Mouse (Mus musculus) hindbrain, postnatal 0 days (tissue): Measurements from ENCODE around the gene Chid1. TPM values are rescaled to one million over a fixed set of nuclear protein-coding genes. Genes with fewer than 3 reads are reported as not detected.

Experiments
- ATAC-seq: fragments of 200-750 bp; cut with Nextera tagmentation; 2 replicates; pipeline ENCODE4 v1.8.0; 2017; ENCODE audit warnings: mild to moderate bottlenecking, moderate TSS enrichment, moderate library complexity
- DNase-seq: peaks from one replicate; pipeline ENCODE4 v3.0.0-alpha.2; 2015; ENCODE audit warnings: low spot score
- H3K27ac ChIP-seq: fragments of 300-500 bp; sonication (generic); 2 replicates; pipeline ENCODE4 v1.5.1; 2014; ENCODE audit warnings: mild to moderate bottlenecking
- H3K27me3 ChIP-seq: fragments of 300-500 bp; sonication (generic); 2 replicates; pipeline ENCODE4 v1.6.1; 2014; ENCODE audit warnings: low read length, mixed read lengths; ENCODE audit not compliant: insufficient read depth
- H3K36me3 ChIP-seq: fragments of 300-500 bp; sonication (generic); 2 replicates; pipeline ENCODE4 v1.6.1; 2014; ENCODE audit warnings: low read length, mixed read lengths; ENCODE audit not compliant: insufficient read depth
- H3K4me1 ChIP-seq: fragments of 300-500 bp; sonication (generic); 2 replicates; pipeline ENCODE4 v1.6.1; 2014; ENCODE audit warnings: antibody characterized with exemption, low read length, mixed read lengths; ENCODE audit not compliant: insufficient read depth
- H3K4me2 ChIP-seq: fragments of 300-500 bp; sonication (generic); 2 replicates; pipeline ENCODE4 v1.6.1; 2014; ENCODE audit warnings: low read depth, mild to moderate bottlenecking, low read length, moderate library complexity, mixed read lengths
- H3K4me3 ChIP-seq: fragments of 300-500 bp; sonication (generic); 2 replicates; pipeline ENCODE4 v1.5.1; 2014; ENCODE audit warnings: low read length
- H3K9ac ChIP-seq: fragments of 300-500 bp; sonication (generic); replicated peaks from 2 replicates; pipeline ENCODE4 v1.6.1; 2014; ENCODE audit warnings: mild to moderate bottlenecking, low read length, moderate library complexity, mixed read lengths
- H3K9me3 ChIP-seq: fragments of 300-500 bp; sonication (generic); 2 replicates; pipeline ENCODE4 v1.6.1; 2016; ENCODE audit warnings: low read length, mixed read lengths
- CTCF ChIP-seq: IDR thresholded peaks from 2 replicates; pipeline ENCODE4 v1.5.1; 2016; ENCODE audit warnings: antibody characterized with exemption, control low read depth, low read depth
- WGBS: fragments of 180-500 bp; shearing (Covaris S2); extraction: QIAGEN DNeasy Blood & Tissue Kit; methylation state at CpG from one replicate; pipeline ENCODE4 v1.1.7; 2014; 5-methylcytosine and 5-hydroxymethylcytosine counted together
- polyA plus RNA-seq: library from polyadenylated mRNA; unstranded; fragments of >200 nt; fragmentation: Nextera tagmentation; extraction: Ambion mirVana; gene quantifications from 2 replicates; pipeline ENCODE4 v1.2.1, GENCODE M21; 2015
- total RNA-seq: library from RNA; depleted of rRNA; stranded (reverse); fragments of >200 nt; gene quantifications from 2 replicates; pipeline ENCODE4 v1.2.3, GENCODE M21; 2014; rRNA removed

The Chid1 gene
- total RNA-seq (34.2 and 55.2 TPM in 2 replicates), polyA plus RNA-seq (47.8 and 48.3 TPM in 2 replicates)

- Histone ChIP-seq H3K4me3 (peak within 1 kb of the TSS; percentile 68), H3K4me2 (peak within 1 kb of the TSS; percentile 86), H3K4me1 (peaks cover 19% of the 10 kb centered on the region), H3K27me3 (no peaks in the 10 kb centered on the region), H3K9ac (peak within 1 kb of the TSS; percentile 81), H3K27ac (peak within 1 kb of the TSS; percentile 83), H3K9me3 (no peaks in the 10 kb centered on the region), H3K36me3 (no peaks in the 10 kb centered on the region)
- no peak for TF ChIP-seq CTCF
- peak; percentile 97 for ATAC-seq
- peak; percentile 100 for DNase-seq
- WGBS: 1% methylated on average over 46 of the region's 46 CpGs
These were observed at the start of gene Chid1 for GRCm38 (mm10) chr7:141539556-141540311. Gene Chid1, minus strand, starts transcription at chr7:141539857.

- TF ChIP-seq CTCF: no peak
- DNase-seq (no peak), ATAC-seq (no peak)
- H3K9ac ChIP-seq: no peak overlapping the region
- no peaks in the 10 kb centered on the region for H3K4me1 ChIP-seq
- WGBS: 90% methylated on average over 6 of the region's 6 CpGs
- H3K27ac ChIP-seq: no peak overlapping the region
- peaks cover 16% of the 10 kb centered on the region; the same call in 1 of the 2 replicates for H3K36me3 ChIP-seq
- H3K27me3 ChIP-seq: no peaks in the 10 kb centered on the region
- H3K4me2 ChIP-seq: no peak overlapping the region
- no peak overlapping the region for H3K4me3 ChIP-seq
- no peaks in the 10 kb centered on the region for H3K9me3 ChIP-seq
These were observed 49.2 kb upstream of the Chid1 start for GRCm38 (mm10) chr7:141588890-141589289.

- no peaks in the 10 kb centered on the region for H3K4me1 ChIP-seq
- ATAC-seq (no peak), DNase-seq (no peak)
- no peaks in the 10 kb centered on the region for H3K9me3 ChIP-seq
- 88% methylated on average over 1 of the region's 1 CpGs for WGBS
- H3K36me3 ChIP-seq: peaks cover 9% of the 10 kb centered on the region; the same call in 1 of the 2 replicates
- no peaks in the 10 kb centered on the region for H3K27me3 ChIP-seq
- no peak overlapping the region for H3K4me2 ChIP-seq
- no peak overlapping the region for H3K27ac ChIP-seq
- TF ChIP-seq CTCF: no peak
- H3K9ac ChIP-seq: no peak overlapping the region
- H3K4me3 ChIP-seq: no peak overlapping the region
These were observed 46.2 kb upstream of the Chid1 start for GRCm38 (mm10) chr7:141585881-141586280.

GRCm38 (mm10) chr7:141585288-141585687 is 45.6 kb upstream of the Chid1 start:
- Histone ChIP-seq H3K4me1 (no peaks in the 10 kb centered on the region), H3K9ac (no peak overlapping the region), H3K27ac (no peak overlapping the region), H3K36me3 (peaks cover 5% of the 10 kb centered on the region; the same call in 1 of the 2 replicates), H3K4me2 (no peak overlapping the region), H3K27me3 (no peaks in the 10 kb centered on the region), H3K9me3 (no peaks in the 10 kb centered on the region), H3K4me3 (no peak overlapping the region)
- no peak for TF ChIP-seq CTCF
- 83% methylated on average over 4 of the region's 4 CpGs for WGBS
- no peak for DNase-seq
- no peak for ATAC-seq

- DNase-seq (no peak), ATAC-seq (no peak)
- Histone ChIP-seq H3K36me3 (peaks cover 5% of the 10 kb centered on the region; the same call in 1 of the 2 replicates), H3K4me2 (no peak overlapping the region), H3K27ac (no peak overlapping the region), H3K9me3 (no peaks in the 10 kb centered on the region), H3K4me3 (no peak overlapping the region), H3K27me3 (no peaks in the 10 kb centered on the region), H3K9ac (no peak overlapping the region), H3K4me1 (no peaks in the 10 kb centered on the region)
- TF ChIP-seq CTCF: 0 out of 2 replicates have a peak, but pooled peaks have one; percentile 2
- WGBS: 89% methylated on average over 4 of the region's 5 CpGs
These were observed 44.6 kb upstream of the Chid1 start for GRCm38 (mm10) chr7:141584048-141584841.

GRCm38 (mm10) chr7:141581323-141581722 is 41.7 kb upstream of the Chid1 start:
- no peak for TF ChIP-seq CTCF
- no peak overlapping the region for H3K4me3 ChIP-seq
- ATAC-seq: no peak
- no peaks in the 10 kb centered on the region for H3K4me1 ChIP-seq
- 67% methylated on average over 7 of the region's 7 CpGs for WGBS
- H3K27ac ChIP-seq: no peak overlapping the region
- H3K36me3 ChIP-seq: no peaks in the 10 kb centered on the region
- H3K4me2 ChIP-seq: no peak overlapping the region
- H3K9ac ChIP-seq: no peak overlapping the region
- no peak for DNase-seq
- H3K9me3 ChIP-seq: no peaks in the 10 kb centered on the region
- no peaks in the 10 kb centered on the region for H3K27me3 ChIP-seq
